Mouse (Mus musculus) megakaryocyte, embryonic 14.5 days (primary cell): ENCODE measurements around the gene Cldn3. TPM values are rescaled to one million over a fixed set of nuclear protein-coding genes. Genes with fewer than 3 reads are reported as not detected.

Experiments used
- H3K27me3 ChIP-seq: replicated peaks from 2 replicates; pipeline ENCODE3; 2012; ENCODE audit warnings: inconsistent platforms
- H3K36me3 ChIP-seq: replicated peaks from 2 replicates; pipeline ENCODE3; 2012; ENCODE audit warnings: low read length, inconsistent platforms, mixed read lengths
- H3K4me1 ChIP-seq: 2 replicates; pipeline ENCODE4 v1.6.1; 2012; ENCODE audit warnings: inconsistent platforms
- H3K4me3 ChIP-seq: replicated peaks from 2 replicates; pipeline ENCODE3; 2012; ENCODE audit warnings: moderate library complexity, mild to moderate bottlenecking, inconsistent platforms
- H3K9me3 ChIP-seq: 2 replicates; pipeline ENCODE4 v1.6.1; 2012; ENCODE audit warnings: inconsistent platforms
- FLI1 ChIP-seq: IDR thresholded peaks from 2 replicates; pipeline ENCODE4 v1.6.1; 2012; ENCODE audit warnings: low read length, inconsistent platforms, mixed read lengths
- GATA1 ChIP-seq: IDR thresholded peaks from 3 replicates; pipeline ENCODE4 v1.6.1; 2012; ENCODE audit warnings: mixed read lengths, low read length, inconsistent platforms, borderline replicate concordance
- polyA plus RNA-seq: library from polyadenylated mRNA; stranded (reverse); fragments of >175 nt; gene quantifications from 2 replicates; pipeline ENCODE4 v1.2.3, GENCODE M21; 2012; ENCODE audit warnings: low replicate concordance; ENCODE audit not compliant: insufficient read depth

The Cldn3 gene
- polyA plus RNA-seq, 1 experiment: 0.64 TPM

GRCm38 (mm10) chr5:135034593-135034992 is 48.6 kb downstream of the Cldn3 start:
- Histone ChIP-seq H3K36me3 (no peaks in the 10 kb centered on the region), H3K27me3 (peaks cover 56% of the 10 kb centered on the region), H3K4me3 (no peak overlapping the region), H3K4me1 (peaks cover 19% of the 10 kb centered on the region), H3K9me3 (peaks cover 27% of the 10 kb centered on the region)
- no peak for TF ChIP-seq GATA1

DNA sequence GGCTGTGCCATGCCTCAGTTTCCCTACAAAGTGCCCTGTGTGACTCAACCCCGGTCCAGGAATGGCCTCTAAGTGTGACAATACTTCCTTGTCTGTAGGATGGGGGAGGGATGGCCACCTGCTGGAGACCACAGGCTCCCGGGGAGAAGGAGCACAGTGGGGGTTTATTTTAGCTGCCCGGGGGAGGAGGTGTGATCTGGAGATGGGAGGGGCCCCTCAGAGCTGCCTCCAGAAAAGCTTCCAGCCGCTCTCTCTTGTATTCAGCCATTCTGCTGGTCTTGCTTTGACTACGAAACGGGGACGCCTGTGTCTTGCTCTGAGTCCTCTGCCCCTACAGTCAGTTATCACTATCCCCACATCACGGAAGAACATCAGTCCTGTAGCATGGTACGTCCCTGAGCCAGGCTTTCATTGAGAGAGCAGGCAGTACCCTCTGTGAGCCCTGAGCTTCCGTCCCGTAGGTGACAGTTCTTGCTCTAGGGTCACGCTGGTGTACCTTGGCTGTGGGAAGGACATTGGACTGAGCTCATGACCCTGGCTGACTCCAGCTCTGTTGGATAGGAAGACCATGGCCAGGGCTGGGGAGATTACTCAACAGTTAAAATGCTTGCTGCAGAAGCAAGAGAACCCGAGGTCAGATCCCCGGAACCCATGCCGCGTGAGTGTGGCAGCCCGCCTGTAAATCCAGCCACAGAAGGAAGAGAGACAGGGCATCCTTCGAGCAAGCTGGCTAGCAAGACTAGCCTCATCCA is 49.8 kb downstream of the Cldn3 start:
- Histone ChIP-seq H3K27me3 (peaks cover 67% of the 10 kb centered on the region), H3K9me3 (peaks cover 27% of the 10 kb centered on the region), H3K4me1 (peaks cover 31% of the 10 kb centered on the region), H3K36me3 (no peaks in the 10 kb centered on the region), H3K4me3 (no peak overlapping the region)
- TF ChIP-seq FLI1 (no peak), GATA1 (no peak)

Other genes starting within 250 kb of the Cldn3 start
- 0.19 TPM in 1 of 2 replicates, not detected in the other for gene Eln, start 238.9 kb upstream of the Cldn3 start, polyA plus RNA-seq
- not detected in 2 replicates for gene Tmem270, start 79.5 kb upstream of the Cldn3 start, polyA plus RNA-seq
- not detected in 2 replicates for gene Cldn13, start 70.7 kb upstream of the Cldn3 start, polyA plus RNA-seq
- 18.7 and 34.3 TPM in 2 replicates for gene Mettl27, start 53.8 kb upstream of the Cldn3 start, polyA plus RNA-seq
- gene Cldn4, start 39.3 kb upstream of the Cldn3 start, polyA plus RNA-seq: not detected in 2 replicates
- gene Abhd11, start 22.9 kb downstream of the Cldn3 start, polyA plus RNA-seq: 23.7 and 34.3 TPM in 2 replicates
- gene Stx1a, start 37.3 kb downstream of the Cldn3 start, polyA plus RNA-seq: 1.1 and 1.6 TPM in 2 replicates
- gene Dnajc30, start 78.0 kb downstream of the Cldn3 start, polyA plus RNA-seq: 42.1 and 116 TPM in 2 replicates
- gene Bud23, start 78.7 kb downstream of the Cldn3 start, polyA plus RNA-seq: 67.0 and 146 TPM in 2 replicates
- 0.44 and 2.3 TPM in 2 replicates for gene Vps37d, start 92.1 kb downstream of the Cldn3 start, polyA plus RNA-seq
- gene Mlxipl, start 103.7 kb downstream of the Cldn3 start, polyA plus RNA-seq: 0.12 TPM in 1 of 2 replicates, not detected in the other
- gene Tbl2, start 163.4 kb downstream of the Cldn3 start, polyA plus RNA-seq: 6.6 TPM in 1 of 2 replicates, not detected in the other
- 58.2 and 75.1 TPM in 2 replicates for gene Bcl7b, start 182.1 kb downstream of the Cldn3 start, polyA plus RNA-seq
- 8.4 and 12.3 TPM in 2 replicates for gene Baz1b, start 201.1 kb downstream of the Cldn3 start, polyA plus RNA-seq